Mouse (Mus musculus): ENCODE results near the gene Tpbpb. TPM values are rescaled to one million over a fixed set of nuclear protein-coding genes. Genes with fewer than 3 reads are reported as not detected.

Tpbpb gene
- not detected in 2 replicates for polyA plus RNA-seq (2015; fragmentation: Nextera tagmentation; extraction: Ambion mirVana)

DNA sequence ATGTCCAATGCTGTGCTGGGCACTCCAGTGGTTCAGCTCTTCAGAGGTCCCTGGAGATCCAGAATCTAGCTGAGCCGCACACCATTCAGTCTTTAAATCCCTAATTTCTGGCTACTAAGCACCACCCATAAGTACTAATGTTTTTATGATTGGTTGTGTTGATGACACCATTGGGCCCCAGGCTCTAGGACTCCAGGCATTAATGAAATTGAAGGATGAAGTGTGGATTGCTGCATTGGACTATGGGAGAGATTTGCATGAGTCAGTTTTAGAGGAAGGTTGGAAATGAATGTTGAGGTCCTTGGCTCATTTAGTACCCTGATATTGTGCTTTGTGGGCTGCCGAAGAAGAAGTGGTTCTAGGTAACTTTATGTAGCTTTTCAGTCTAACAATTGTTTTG is at the start of gene Tpbpb:
TSS of gene Tpbpb (minus strand) at position 101 of the 400 bp plus-strand sequence.

DNA sequence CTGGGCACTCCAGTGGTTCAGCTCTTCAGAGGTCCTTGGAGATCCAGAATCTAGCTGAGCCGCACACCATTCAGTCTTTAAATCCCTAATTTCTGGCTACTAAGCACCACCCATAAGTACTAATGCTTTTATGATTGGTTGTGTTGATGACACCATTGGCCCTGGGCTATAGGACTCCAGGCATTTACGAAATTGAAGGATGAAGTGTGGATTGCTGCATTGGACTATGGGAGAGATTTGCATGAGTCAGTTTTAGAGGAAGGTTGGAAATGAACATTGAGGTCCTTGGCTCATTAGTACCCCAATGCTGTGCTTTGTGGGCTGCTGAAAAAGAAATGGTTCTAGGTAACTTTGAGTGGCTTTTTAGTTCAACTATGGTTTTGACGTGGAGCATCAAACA is 37.2 kb upstream of the Tpbpb start, which contains the start of gene Tpbpa:
TSS of gene Tpbpa (minus strand) at position 101 of the 400 bp plus-strand sequence.

DNA sequence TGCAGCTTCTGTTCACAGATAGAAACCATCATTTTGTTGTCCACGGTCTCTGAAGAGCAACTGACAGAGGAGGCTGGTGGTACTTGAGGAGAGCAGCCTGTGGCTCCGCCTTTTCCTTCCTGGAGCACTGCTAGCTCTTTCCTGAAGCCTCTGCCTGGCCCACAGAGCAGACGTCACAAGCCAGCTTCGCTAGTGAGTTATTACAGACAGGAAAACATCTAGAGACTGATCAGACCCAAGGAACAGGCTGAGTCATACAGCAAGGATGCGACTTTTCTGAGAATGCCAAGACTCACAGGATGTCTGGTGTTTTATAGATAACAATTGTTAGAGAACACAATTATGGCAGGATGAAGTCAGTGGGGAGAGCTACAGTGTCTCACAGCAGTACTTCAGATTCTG is 31.8 kb upstream of the Tpbpb start, which contains the start of the genes Gm49391 and Ctla2a:
TSS of gene Gm49391 (minus strand) at position 72 of the 402 bp plus-strand sequence.
TSS of gene Ctla2a (minus strand) at position 126 of the 402 bp plus-strand sequence.

DNA sequence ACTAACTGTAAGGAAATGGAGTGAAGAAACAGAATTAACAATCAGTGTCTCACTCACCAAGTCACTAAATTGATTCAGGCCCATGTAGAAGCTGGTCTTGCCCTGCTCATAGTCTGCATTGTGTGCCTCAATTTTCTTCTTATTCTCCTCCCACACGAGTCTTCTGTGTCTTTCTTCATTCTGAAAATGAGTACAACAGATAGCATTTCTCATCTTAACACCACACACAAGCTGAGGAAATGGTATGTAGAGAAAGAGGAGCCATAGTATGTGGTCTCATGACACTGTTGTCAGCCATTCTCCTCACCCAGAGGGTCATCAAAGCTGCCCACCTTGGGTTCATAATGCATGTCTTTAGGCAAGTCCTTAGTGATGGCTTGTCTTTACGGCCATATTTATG is 30.8 kb upstream of the Tpbpb start, which contains the start of gene Gm49393:
TSS of gene Gm49393 (minus strand) at position 101 of the 400 bp plus-strand sequence.

DNA sequence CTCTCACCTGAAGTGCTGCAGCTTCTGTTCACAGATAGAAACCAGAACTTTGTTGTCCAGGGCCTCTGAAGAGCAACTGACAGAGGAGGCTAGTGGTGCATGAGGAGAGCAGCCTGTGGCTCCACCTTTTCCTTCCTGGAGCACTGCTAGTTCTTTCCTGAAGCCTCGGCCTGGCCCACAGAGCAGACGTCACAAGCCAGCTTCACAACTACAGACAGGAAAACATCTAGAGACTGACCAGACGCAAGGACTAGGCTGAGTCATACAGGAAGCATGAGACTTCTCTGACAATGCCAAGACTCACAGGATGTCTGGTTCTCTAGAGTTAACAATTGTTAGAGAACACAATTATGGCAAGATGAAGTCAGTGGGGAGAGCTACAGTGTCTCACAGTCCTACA is 7.4 kb downstream of the Tpbpb start, which contains the start of gene Ctla2b:
TSS of gene Ctla2b (minus strand) at position 120 of the 400 bp plus-strand sequence.

DNA sequence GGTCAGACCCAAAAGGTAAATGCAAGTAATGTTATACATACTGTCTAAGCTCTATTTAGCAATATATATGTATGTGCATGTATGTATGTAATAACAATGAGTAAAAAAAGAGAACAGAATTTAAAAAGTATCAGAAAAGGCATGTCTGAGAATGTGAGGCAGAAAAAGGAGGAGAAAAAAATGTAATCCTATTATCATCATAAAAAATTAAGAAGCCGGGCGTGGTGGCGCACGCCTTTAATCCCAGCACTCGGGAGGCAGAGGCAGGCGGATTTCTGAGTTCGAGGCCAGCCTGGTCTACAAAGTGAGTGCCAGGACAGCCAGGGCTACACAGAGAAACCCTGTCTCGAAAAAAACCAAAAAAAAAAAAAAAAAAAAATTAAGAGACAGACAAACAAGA is 7.9 kb downstream of the Tpbpb start, which contains the start of gene Gm49392:
TSS of gene Gm49392 (minus strand) at position 101 of the 400 bp plus-strand sequence.

DNA sequence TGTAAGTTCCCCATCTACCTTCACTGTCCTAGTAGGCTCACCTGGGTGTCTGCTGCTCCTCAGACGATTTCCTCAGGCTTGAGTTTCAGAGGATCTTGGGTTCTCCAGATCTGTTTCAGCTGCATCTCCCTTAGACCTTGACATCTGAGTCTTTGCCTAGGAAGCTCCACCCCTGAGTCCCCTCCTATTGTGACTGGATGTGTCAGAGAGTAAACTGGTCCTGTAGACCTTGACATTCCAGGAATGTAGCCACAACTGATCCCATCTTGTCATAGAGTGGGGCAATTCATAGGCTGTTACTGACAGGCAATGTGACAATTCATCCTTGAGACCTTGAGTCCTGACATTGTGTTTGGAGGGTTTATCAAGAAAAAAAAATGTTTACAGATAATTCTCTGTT is 40.4 kb downstream of the Tpbpb start, which contains the start of gene 4930486L24Rik:
TSS of gene 4930486L24Rik (minus strand) at position 195 of the 400 bp plus-strand sequence.

Other genes starting within 250 kb of the Tpbpb start
- gene BC051665, start 118.5 kb downstream of the Tpbpb start, polyA plus RNA-seq (2015; fragmentation: Nextera tagmentation; extraction: Ambion mirVana), result not detected in 2 replicates
- 0.23 TPM in 1 of 2 replicates, not detected in the other for gene Ctsll3, start 102.0 kb downstream of the Tpbpb start, polyA plus RNA-seq (2015; fragmentation: Nextera tagmentation; extraction: Ambion mirVana)
- 0.15 TPM in 1 of 2 replicates, not detected in the other for gene 4930486L24Rik, start 40.4 kb downstream of the Tpbpb start, polyA plus RNA-seq (2015; fragmentation: Nextera tagmentation; extraction: Ambion mirVana)
- 0.29 and 0.67 TPM in 2 replicates for gene Gm49392, start 8.0 kb downstream of the Tpbpb start, polyA plus RNA-seq (2015; fragmentation: Nextera tagmentation; extraction: Ambion mirVana)
- 6.3 and 14.5 TPM in 2 replicates for gene Ctla2b, start 7.4 kb downstream of the Tpbpb start, polyA plus RNA-seq (2015; fragmentation: Nextera tagmentation; extraction: Ambion mirVana)
- gene Gm49393, start 30.7 kb upstream of the Tpbpb start, polyA plus RNA-seq (2015; fragmentation: Nextera tagmentation; extraction: Ambion mirVana), result 0.26 TPM in 1 of 2 replicates, not detected in the other
- 5.7 and 12.7 TPM in 2 replicates for gene Gm49391, start 31.7 kb upstream of the Tpbpb start, polyA plus RNA-seq (2015; fragmentation: Nextera tagmentation; extraction: Ambion mirVana)
- gene Ctla2a, start 31.7 kb upstream of the Tpbpb start, polyA plus RNA-seq (2015; fragmentation: Nextera tagmentation; extraction: Ambion mirVana), result 56.6 and 185 TPM in 2 replicates
- not detected in 2 replicates for gene Tpbpa, start 37.1 kb upstream of the Tpbpb start, polyA plus RNA-seq (2015; fragmentation: Nextera tagmentation; extraction: Ambion mirVana)
- 0.24 TPM in 1 of 2 replicates, not detected in the other for gene Ctsj, start 101.1 kb upstream of the Tpbpb start, polyA plus RNA-seq (2015; fragmentation: Nextera tagmentation; extraction: Ambion mirVana)
- not detected in 2 replicates for gene Ctsq, start 135.8 kb upstream of the Tpbpb start, polyA plus RNA-seq (2015; fragmentation: Nextera tagmentation; extraction: Ambion mirVana)

Measured in urinary bladder, postnatal 0 days (tissue).